In genomic region chr19:53838850-53839249, GRCm38 (mm10) we compare ENCODE assay signal across 11 mouse cellular contexts. TPM values are rescaled to one million over a fixed set of nuclear protein-coding genes. Genes with fewer than 3 reads are reported as not detected.
A peak's percentile ranks its signal among the peaks of the same experiment; 100 is the strongest.
DNase-seq lines count a peak whose midpoint lies in the region; ATAC-seq and TF ChIP-seq lines count a peak whose summit lies in the region.
"Had no signal": no experiment of that assay in that cellular context is flagged by ENCODE, and none has a peak within 500 bp of the region (broad histone marks: within the 10 kb centered on the region; RNA-seq: fewer than 3 reads in every experiment).

No protein-coding gene starts in this region.

- no peak overlapping the region for H3K27ac ChIP-seq in kidney, adult 2 months (ENCODE audit: insufficient read depth, low read depth, low read length)
- peak overlapping the region; percentile 49 for H3K27ac ChIP-seq in embryonic facial prominence, embryonic 14.5 days (replicated peaks; ENCODE audit: low read depth, low read length)
- no peak overlapping the region for H3K27ac ChIP-seq in midbrain, embryonic 11.5 days (ENCODE audit: low read depth, low read length)

- DNase-seq in kidney, adult 2 months = no peak
- DNase-seq in kidney, adult 18-20 months = no peak
- DNase-seq in T-cell, adult 2 months (ENCODE audit: low spot score) = peak; percentile 49
- peak; percentile 79 for DNase-seq in embryonic facial prominence, embryonic 14.5 days (ENCODE audit: low spot score)
- peak; percentile 36 to 57 for DNase-seq in natural killer cell, adult 2 months (ENCODE audit: low spot score in 2 of 2)
- no peak for DNase-seq in neural tube, embryonic 10.5 days (ENCODE audit: extremely low spot score, low spot score)
- DNase-seq in midbrain, embryonic 11.5 days (ENCODE audit: low spot score, missing footprints) = no peak
- DNase-seq in spleen, adult 12 weeks (ENCODE audit: low spot score) = no peak
- DNase-seq: heart, postnatal 14 days; lung, postnatal 36 days had no signal

- H3K4me3 ChIP-seq in kidney, adult 2 months (ENCODE audit: insufficient read depth, low read depth, low read length) = no peak overlapping the region
- no peak overlapping the region for H3K4me3 ChIP-seq in embryonic facial prominence, embryonic 14.5 days (ENCODE audit: low read depth, low read length)
- no peak overlapping the region for H3K4me3 ChIP-seq in midbrain, embryonic 11.5 days (ENCODE audit: low read depth, low read length)

- WGBS in kidney, adult 2 months = 57% methylated on average over 9 of the region's 9 CpGs
- WGBS in embryonic facial prominence, embryonic 14.5 days = 55% methylated on average over 9 of the region's 9 CpGs
- 75% methylated on average over 9 of the region's 9 CpGs for WGBS in midbrain, embryonic 11.5 days

- H3K9me3 ChIP-seq in embryonic facial prominence, embryonic 14.5 days (ENCODE audit: control insufficient read depth, low read length) = no peaks in the 10 kb centered on the region
- H3K9me3 ChIP-seq in midbrain, embryonic 11.5 days (ENCODE audit: control insufficient read depth, low read length) = no peaks in the 10 kb centered on the region
- H3K9me3 ChIP-seq: G1E had no signal

- TF ChIP-seq POLR2A in kidney, adult 2 months (IDR thresholded peaks at IDR 0.05; ENCODE audit: low read depth, low read length) = no peak

- peak; percentile 42; the same call in 1 of the 2 replicates for ATAC-seq in embryonic facial prominence, embryonic 14.5 days (ENCODE audit: low read depth)
- ATAC-seq in midbrain, embryonic 11.5 days (ENCODE audit: low FRiP score) = no peak

- H3K9ac ChIP-seq in embryonic facial prominence, embryonic 14.5 days (ENCODE audit: low read depth, low read length) = no peak overlapping the region
- no peak overlapping the region for H3K9ac ChIP-seq in midbrain, embryonic 11.5 days (ENCODE audit: low read length)

- peaks cover 7% of the 10 kb centered on the region for H3K4me1 ChIP-seq in kidney, adult 2 months (ENCODE audit: control insufficient read depth, insufficient read depth, low read length)
- H3K4me1 ChIP-seq in embryonic facial prominence, embryonic 14.5 days (ENCODE audit: control insufficient read depth, insufficient read depth, low read length) = peaks cover 21% of the 10 kb centered on the region; the same call in 1 of the 2 replicates
- H3K4me1 ChIP-seq in midbrain, embryonic 11.5 days (ENCODE audit: control insufficient read depth, insufficient read depth, low read length) = peaks cover 6% of the 10 kb centered on the region; the same call in 1 of the 2 replicates

- H3K27me3 ChIP-seq in kidney, adult 2 months (replicated peaks; ENCODE audit: control insufficient read depth, insufficient read depth, low read length) = no peaks in the 10 kb centered on the region
- no peaks in the 10 kb centered on the region for H3K27me3 ChIP-seq in embryonic facial prominence, embryonic 14.5 days (replicated peaks; ENCODE audit: control insufficient read depth, insufficient read depth, low read length)
- no peaks in the 10 kb centered on the region; the same call in 1 of the 2 replicates for H3K27me3 ChIP-seq in midbrain, embryonic 11.5 days (ENCODE audit: control insufficient read depth, insufficient read depth, low read length)

- TF ChIP-seq CTCF in kidney, adult 2 months (conservative IDR thresholded peaks at IDR 0.05; ENCODE audit: insufficient read depth, insufficient read length, low read depth, low read length) = peak; percentile 25; the same call in 1 of the 2 replicates

- no peaks in the 10 kb centered on the region for H3K36me3 ChIP-seq in kidney, adult 2 months (ENCODE audit: control insufficient read depth, insufficient read depth, low read length)
- H3K36me3 ChIP-seq in embryonic facial prominence, embryonic 14.5 days (ENCODE audit: control insufficient read depth, insufficient read depth, low read length) = no peaks in the 10 kb centered on the region
- no peaks in the 10 kb centered on the region for H3K36me3 ChIP-seq in midbrain, embryonic 11.5 days (ENCODE audit: control insufficient read depth, insufficient read depth, low read length)
- H3K36me3 ChIP-seq: G1E had no signal

- no peak overlapping the region for H3K4me2 ChIP-seq in embryonic facial prominence, embryonic 14.5 days (ENCODE audit: low read depth, low read length)
- H3K4me2 ChIP-seq in midbrain, embryonic 11.5 days = no peak overlapping the region

RNA-seq across cellular contexts. Expression of gene Pdcd4, which starts 53.2 kb away (rescaled TPM):
- polyA plus RNA-seq in kidney, adult 2 months (2012; rRNA removed) = 6.4 and 10.3 TPM in 2 replicates
- polyA plus RNA-seq in embryonic facial prominence, embryonic 14.5 days (2014; fragmentation: Nextera tagmentation; extraction: Ambion mirVana) = 80.5 and 87.2 TPM in 2 replicates
- 61.9 and 65.7 TPM in 2 replicates for polyA plus RNA-seq in midbrain, embryonic 11.5 days (2014; fragmentation: Nextera tagmentation; extraction: Ambion mirVana)

Comparison
In these comparisons a context has a peak if more than half of its experiments do, and no peak if none do; other contexts are left out.
1. DNase-seq: peak in T-cell, adult 2 months (single experiment), embryonic facial prominence, embryonic 14.5 days (single experiment) and natural killer cell, adult 2 months (2 of 2); none in kidney, adult 2 months (single experiment), kidney, adult 18-20 months (single experiment), neural tube, embryonic 10.5 days (single experiment), midbrain, embryonic 11.5 days (single experiment) and spleen, adult 12 weeks (single experiment).